Mouse (Mus musculus): ENCODE measurements around the gene Wdr75. TPM values are rescaled to one million over a fixed set of nuclear protein-coding genes. Genes with fewer than 3 reads are reported as not detected.

Wdr75 gene
- polyA plus RNA-seq, 1 experiment from 2014 or later = 65.5 TPM

Other genes starting within 250 kb of the Wdr75 start
- not detected in 2 replicates for gene Gm5269, start 95.1 kb downstream of the Wdr75 start, polyA plus RNA-seq (2015; fragmentation: Nextera tagmentation; extraction: Ambion mirVana)
- gene Slc40a1, start 131.4 kb downstream of the Wdr75 start, polyA plus RNA-seq (2015; fragmentation: Nextera tagmentation; extraction: Ambion mirVana) = 46.5 and 51.7 TPM in 2 replicates